Mouse (Mus musculus) fibroblast of lung, adult 2 months (primary cell): ENCODE data around the gene Trp53i11.

Source experiments
- DNase-seq: peaks from one replicate; pipeline ENCODE4 v3.0.0-alpha.2; 2011; ENCODE audit warnings: low read depth

Gene Trp53i11

DNA sequence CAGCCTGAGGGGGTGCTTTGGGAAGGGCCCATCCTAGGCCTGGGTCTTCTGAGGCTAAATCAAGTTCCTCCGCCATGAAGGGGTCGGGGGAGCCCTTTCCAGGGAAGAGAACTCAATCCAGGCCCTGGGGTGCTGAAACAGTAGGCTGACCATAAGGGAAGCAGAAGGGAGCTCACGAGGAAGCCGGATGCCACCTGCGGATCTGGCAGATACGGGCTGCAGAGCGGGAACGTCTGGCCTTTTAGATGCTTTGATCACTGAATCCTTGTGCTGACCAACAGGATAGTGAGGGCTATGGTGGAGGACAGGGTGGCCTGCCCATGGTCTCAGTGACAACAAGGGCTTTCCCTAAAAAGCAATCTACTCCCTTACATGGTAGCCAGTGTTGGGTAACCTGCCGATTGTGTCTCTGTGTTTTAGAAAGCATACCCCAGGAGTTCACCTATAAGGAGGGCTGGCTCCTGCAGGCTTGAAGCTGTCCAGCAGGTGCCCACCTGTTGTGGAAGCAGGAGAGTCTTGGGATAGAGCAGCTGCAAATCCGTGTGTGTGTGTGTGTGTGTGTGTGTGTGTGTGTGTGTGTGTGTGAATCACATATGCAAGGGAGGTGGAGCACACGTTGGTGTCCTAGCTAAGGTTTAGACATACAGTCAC lies 56.2 kb downstream of the Trp53i11 start:
- DNase-seq, result no peak

DNA sequence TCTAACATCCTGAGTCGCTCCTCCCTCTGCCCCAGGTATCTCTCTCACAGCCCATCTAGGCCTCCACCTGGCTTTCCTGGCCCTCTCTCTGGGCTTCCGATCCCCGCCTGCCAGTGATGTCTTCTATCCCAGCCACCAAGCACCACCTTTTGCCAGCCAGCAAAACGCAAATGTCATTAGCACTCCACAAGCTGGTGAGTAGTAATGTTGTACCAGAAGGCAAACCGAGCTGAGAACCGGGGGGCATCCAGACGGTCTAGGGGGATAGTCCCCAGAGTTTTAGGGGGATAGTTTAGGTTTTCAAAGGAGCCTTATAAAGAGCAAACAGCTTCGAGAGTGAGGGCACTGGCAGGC lies 56.7 kb downstream of the Trp53i11 start:
- no peak for DNase-seq

DNA sequence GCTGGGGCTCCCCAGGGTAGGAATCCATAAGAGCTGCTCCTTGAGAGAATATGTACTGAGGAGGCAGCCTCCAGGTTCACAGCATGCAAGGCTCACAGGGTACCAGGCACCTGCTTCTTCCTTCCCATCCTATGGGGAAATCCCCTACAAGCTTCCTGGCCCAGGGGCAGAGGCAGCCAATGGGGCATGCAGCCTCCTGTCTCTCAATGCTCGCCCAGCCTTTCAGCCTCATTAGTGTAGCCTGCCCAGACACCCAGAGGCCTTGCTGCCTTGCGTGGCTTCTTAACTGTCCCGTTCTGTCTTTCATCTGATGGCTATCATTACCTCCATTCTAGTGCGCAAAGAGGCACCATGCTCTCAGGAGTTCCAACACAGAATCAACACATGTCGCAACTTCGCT lies 61.7 kb downstream of the Trp53i11 start:
- no peak for DNase-seq

DNA sequence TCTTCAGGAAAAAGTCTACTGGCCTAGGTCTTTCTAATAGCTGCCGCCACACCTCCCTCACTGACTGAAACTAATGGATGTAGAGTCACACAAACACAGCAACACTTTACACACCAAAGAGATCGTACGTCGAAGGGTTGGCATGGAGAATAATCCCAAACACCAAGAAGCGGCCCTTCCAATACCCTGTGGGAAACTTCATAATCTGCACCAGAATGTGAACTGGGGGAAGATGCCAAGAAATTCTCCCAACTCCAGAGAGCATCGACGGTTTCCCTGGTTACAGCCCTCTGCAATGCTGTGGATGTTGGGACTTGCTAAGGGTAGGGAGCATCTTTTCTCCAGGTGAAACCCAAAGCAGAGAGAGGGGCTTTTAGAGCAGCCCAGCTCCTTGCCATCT lies 63.3 kb downstream of the Trp53i11 start:
- DNase-seq, result no peak
